Mouse (Mus musculus): Measurements from ENCODE around the gene Acox2. TPM values are rescaled to one million over a fixed set of nuclear protein-coding genes. Genes with fewer than 3 reads are reported as not detected.

The Acox2 gene
- polyA plus RNA-seq, 1 experiment from 2014 or later = 3.1 TPM

- no peaks in the 10 kb centered on the region for H3K27me3 ChIP-seq (replicated peaks)
- WGBS = 59% methylated on average over 5 of the region's 5 CpGs
- no peak for ATAC-seq (ENCODE audit: insufficient read depth, low FRiP score, low read depth)
- no peak overlapping the region for H3K4me3 ChIP-seq (replicated peaks)
- no peak overlapping the region for H3K27ac ChIP-seq
- no peaks in the 10 kb centered on the region for H3K36me3 ChIP-seq
- H3K9me3 ChIP-seq = no peaks in the 10 kb centered on the region
- no peak overlapping the region for H3K4me2 ChIP-seq
- no peak overlapping the region for H3K9ac ChIP-seq
- peaks cover 6% of the 10 kb centered on the region; the same call in 1 of the 2 replicates for H3K4me1 ChIP-seq
Observed at GRCm38 (mm10) chr14:8176251-8176650, 82.9 kb downstream of the Acox2 start.

Other genes with a start within 250 kb of the Acox2 start
- 48.8 and 52.3 TPM in 2 replicates for gene Rpp14, start 179.0 kb downstream of the Acox2 start, polyA plus RNA-seq (2015; fragmentation: Nextera tagmentation; extraction: Ambion mirVana)
- gene Pxk, start 161.1 kb downstream of the Acox2 start, polyA plus RNA-seq (2015; fragmentation: Nextera tagmentation; extraction: Ambion mirVana) = 39.0 and 39.6 TPM in 2 replicates
- 176 and 189 TPM in 2 replicates for gene Pdhb, start 86.3 kb downstream of the Acox2 start, polyA plus RNA-seq (2015; fragmentation: Nextera tagmentation; extraction: Ambion mirVana)
- 12.9 and 14.2 TPM in 2 replicates for gene Kctd6, start 45.2 kb downstream of the Acox2 start, polyA plus RNA-seq (2015; fragmentation: Nextera tagmentation; extraction: Ambion mirVana)
- gene Fam107a, start 58.7 kb upstream of the Acox2 start, polyA plus RNA-seq (2015; fragmentation: Nextera tagmentation; extraction: Ambion mirVana) = 0.22 and 0.23 TPM in 2 replicates
- 14.5 and 17.8 TPM in 2 replicates for gene Oit1, start 119.4 kb upstream of the Acox2 start, polyA plus RNA-seq (2015; fragmentation: Nextera tagmentation; extraction: Ambion mirVana)